Mouse (Mus musculus): ENCODE results near the gene Thsd7b. TPM values are rescaled to one million over a fixed set of nuclear protein-coding genes. Genes with fewer than 3 reads are reported as not detected.
"Not testable (repeated sequence)": the region's sequence is repeated elsewhere in the genome, so short reads cannot be mapped to it uniquely, and the experiment has no call there.

The Thsd7b gene
- polyA plus RNA-seq, 1 experiment from 2014 or later, result 1.5 TPM

- no peaks in the 10 kb centered on the region for H3K9me3 ChIP-seq
- no peak overlapping the region for H3K27ac ChIP-seq
- DNase-seq (ENCODE audit: low spot score), result no peak
- whole genome bisulfite sequencing, result 81% methylated on average over 2 of the region's 2 CpGs
- no peaks in the 10 kb centered on the region for H3K36me3 ChIP-seq
- no peaks in the 10 kb centered on the region for H3K27me3 ChIP-seq (ENCODE audit: insufficient read depth, poor library complexity, severe bottlenecking)
- H3K4me1 ChIP-seq, result no peaks in the 10 kb centered on the region
- H3K4me3 ChIP-seq, result no peak overlapping the region
These were observed 840.4 kb downstream of the Thsd7b start for GRCm38 (mm10) chr1:130113549-130113948.

- no peaks in the 10 kb centered on the region for H3K27me3 ChIP-seq (ENCODE audit: insufficient read depth, poor library complexity, severe bottlenecking)
These were observed 857.8 kb downstream of the Thsd7b start for GRCm38 (mm10) chr1:130130901-130131300.

GRCm38 (mm10) chr1:130166187-130166586 lies 893.1 kb downstream of the Thsd7b start:
- Histone ChIP-seq H3K27me3 (ENCODE audit: insufficient read depth, poor library complexity, severe bottlenecking) (no peaks in the 10 kb centered on the region), H3K9me3 (no peaks in the 10 kb centered on the region), H3K27ac (no peak overlapping the region), H3K4me1 (no peaks in the 10 kb centered on the region), H3K36me3 (no peaks in the 10 kb centered on the region), H3K4me3 (no peak overlapping the region)
- no peak for DNase-seq (ENCODE audit: low spot score)

More at GRCm38 (mm10) chr1:130130901-130131300, 857.8 kb downstream of the Thsd7b start:
- Histone ChIP-seq H3K4me1 (no peaks in the 10 kb centered on the region), H3K27ac (no peak overlapping the region), H3K9me3 (no peaks in the 10 kb centered on the region), H3K4me3 (no peak overlapping the region), H3K36me3 (no peaks in the 10 kb centered on the region)
- 78% methylated on average over 3 of the region's 3 CpGs for WGBS
- no peak for DNase-seq (ENCODE audit: low spot score)

- Histone ChIP-seq H3K4me3 (no peak overlapping the region), H3K4me1 (no peaks in the 10 kb centered on the region), H3K36me3 (no peaks in the 10 kb centered on the region), H3K27me3 (ENCODE audit: insufficient read depth, poor library complexity, severe bottlenecking) (no peaks in the 10 kb centered on the region), H3K27ac (no peak overlapping the region), H3K9me3 (no peaks in the 10 kb centered on the region)
- 57% methylated on average over 2 of the region's 2 CpGs for WGBS
- no peak for DNase-seq (ENCODE audit: low spot score)
These were observed 894.2 kb downstream of the Thsd7b start for GRCm38 (mm10) chr1:130167260-130167659.

GRCm38 (mm10) chr1:130169875-130170274 lies 896.8 kb downstream of the Thsd7b start:
- no peak for DNase-seq (ENCODE audit: low spot score)
- 71% methylated on average over 6 of the region's 6 CpGs for WGBS

GRCm38 (mm10) chr1:130170290-130170689 lies 897.2 kb downstream of the Thsd7b start:
- Histone ChIP-seq H3K9me3 (no peaks in the 10 kb centered on the region), H3K27me3 (ENCODE audit: insufficient read depth, poor library complexity, severe bottlenecking) (no peaks in the 10 kb centered on the region), H3K36me3 (no peaks in the 10 kb centered on the region), H3K4me3 (no peak overlapping the region), H3K27ac (no peak overlapping the region), H3K4me1 (no peaks in the 10 kb centered on the region)
- DNase-seq (ENCODE audit: low spot score), result no peak
- 89% methylated on average over 1 of the region's 1 CpGs for WGBS

More at GRCm38 (mm10) chr1:130169875-130170274, 896.8 kb downstream of the Thsd7b start:
- H3K36me3 ChIP-seq, result no peaks in the 10 kb centered on the region
- no peak overlapping the region for H3K4me3 ChIP-seq
- no peaks in the 10 kb centered on the region for H3K27me3 ChIP-seq (ENCODE audit: insufficient read depth, poor library complexity, severe bottlenecking)
- no peaks in the 10 kb centered on the region for H3K9me3 ChIP-seq
- no peak overlapping the region for H3K27ac ChIP-seq
- H3K4me1 ChIP-seq, result no peaks in the 10 kb centered on the region

GRCm38 (mm10) chr1:130186836-130187235 lies 913.7 kb downstream of the Thsd7b start:
- H3K4me1 ChIP-seq; H3K27me3 ChIP-seq (ENCODE audit: insufficient read depth, poor library complexity, severe bottlenecking); DNase-seq (ENCODE audit: low spot score); H3K4me3 ChIP-seq; H3K36me3 ChIP-seq; H3K9me3 ChIP-seq; H3K27ac ChIP-seq: not testable (repeated sequence)
- WGBS, result 84% methylated on average over 7 of the region's 7 CpGs

GRCm38 (mm10) chr1:130192190-130193028 lies 919.3 kb downstream of the Thsd7b start:
- Histone ChIP-seq H3K27me3 (ENCODE audit: insufficient read depth, poor library complexity, severe bottlenecking) (no peaks in the 10 kb centered on the region), H3K4me1 (no peaks in the 10 kb centered on the region), H3K4me3 (no peak overlapping the region), H3K36me3 (no peaks in the 10 kb centered on the region), H3K27ac (no peak overlapping the region), H3K9me3 (no peaks in the 10 kb centered on the region)
- 45% methylated on average over 6 of the region's 6 CpGs for WGBS
- no peak for DNase-seq (ENCODE audit: low spot score)

- Histone ChIP-seq H3K27ac (no peak overlapping the region), H3K4me1 (no peaks in the 10 kb centered on the region), H3K36me3 (no peaks in the 10 kb centered on the region), H3K4me3 (no peak overlapping the region), H3K9me3 (no peaks in the 10 kb centered on the region), H3K27me3 (ENCODE audit: insufficient read depth, poor library complexity, severe bottlenecking) (no peaks in the 10 kb centered on the region)
- DNase-seq (ENCODE audit: low spot score), result no peak
- WGBS, result 88% methylated on average over 3 of the region's 3 CpGs
These were observed 944.3 kb downstream of the Thsd7b start for GRCm38 (mm10) chr1:130217404-130217803.

GRCm38 (mm10) chr1:130222904-130223303 lies 949.8 kb downstream of the Thsd7b start:
- H3K27ac ChIP-seq, result no peak overlapping the region
- H3K4me3 ChIP-seq, result no peak overlapping the region
- H3K36me3 ChIP-seq, result no peaks in the 10 kb centered on the region
- 88% methylated on average over 2 of the region's 2 CpGs for WGBS
- DNase-seq (ENCODE audit: low spot score), result no peak
- H3K9me3 ChIP-seq, result no peaks in the 10 kb centered on the region
- no peaks in the 10 kb centered on the region for H3K4me1 ChIP-seq
- no peaks in the 10 kb centered on the region for H3K27me3 ChIP-seq (ENCODE audit: insufficient read depth, poor library complexity, severe bottlenecking)

GRCm38 (mm10) chr1:130245563-130245962 lies 972.5 kb downstream of the Thsd7b start:
- Histone ChIP-seq H3K4me3 (no peak overlapping the region), H3K9me3 (no peaks in the 10 kb centered on the region), H3K36me3 (no peaks in the 10 kb centered on the region), H3K27ac (no peak overlapping the region), H3K27me3 (ENCODE audit: insufficient read depth, poor library complexity, severe bottlenecking) (no peaks in the 10 kb centered on the region), H3K4me1 (no peaks in the 10 kb centered on the region)
- DNase-seq (ENCODE audit: low spot score), result no peak
- 84% methylated on average over 3 of the region's 3 CpGs for WGBS

GRCm38 (mm10) chr1:130246264-130246663 lies 973.2 kb downstream of the Thsd7b start:
- H3K27me3 ChIP-seq (ENCODE audit: insufficient read depth, poor library complexity, severe bottlenecking); H3K27ac ChIP-seq; H3K36me3 ChIP-seq; H3K9me3 ChIP-seq; H3K4me1 ChIP-seq; H3K4me3 ChIP-seq; DNase-seq (ENCODE audit: low spot score): not testable (repeated sequence)
- WGBS, result 87% methylated on average over 4 of the region's 4 CpGs

GRCm38 (mm10) chr1:130246930-130247329 lies 973.8 kb downstream of the Thsd7b start:
- H3K9me3 ChIP-seq; H3K4me1 ChIP-seq; H3K27me3 ChIP-seq (ENCODE audit: insufficient read depth, poor library complexity, severe bottlenecking); H3K27ac ChIP-seq; H3K4me3 ChIP-seq; H3K36me3 ChIP-seq; DNase-seq (ENCODE audit: low spot score): not testable (repeated sequence)
- WGBS, result 72% methylated on average over 4 of the region's 4 CpGs

- Histone ChIP-seq H3K27me3 (ENCODE audit: insufficient read depth, poor library complexity, severe bottlenecking) (no peaks in the 10 kb centered on the region), H3K27ac (no peak overlapping the region), H3K36me3 (no peaks in the 10 kb centered on the region), H3K9me3 (no peaks in the 10 kb centered on the region), H3K4me1 (no peaks in the 10 kb centered on the region), H3K4me3 (no peak overlapping the region)
- no peak for DNase-seq (ENCODE audit: low spot score)
- WGBS, result 78% methylated on average over 6 of the region's 6 CpGs
These were observed 988.9 kb downstream of the Thsd7b start for GRCm38 (mm10) chr1:130262046-130262445.

Measured in heart, embryonic 10.5 days (tissue).